Mouse (Mus musculus): ENCODE results near the gene Proser2.

GRCm38 (mm10) chr2:6112619-6113018 is 17.4 kb downstream of the Proser2 start:
- TF ChIP-seq POLR2A (IDR thresholded peaks at IDR 0.05; ENCODE audit: borderline replicate concordance, low read depth, low read length) (no peak), CTCF (IDR thresholded peaks at IDR 0.05; ENCODE audit: low read depth, low read length) (no peak)
